Mouse (Mus musculus): ENCODE results near the gene Maco1. TPM values are rescaled to one million over a fixed set of nuclear protein-coding genes. Genes with fewer than 3 reads are reported as not detected.

Gene Maco1
- 14.6 TPM for polyA plus RNA-seq (2012; fragmentation: generic; extraction: Trizol)
- long read RNA-seq, experiment 1, partial matches to known transcripts, result 3 of 4 reads
- long read RNA-seq, experiment 1, other reads (novel, unspliced or antisense), result 0 of 4 reads
- long read RNA-seq, experiment 2, partial matches to known transcripts, result 1 of 3 reads
- long read RNA-seq, experiment 2, other reads (novel, unspliced or antisense), result 1 of 3 reads

DNA sequence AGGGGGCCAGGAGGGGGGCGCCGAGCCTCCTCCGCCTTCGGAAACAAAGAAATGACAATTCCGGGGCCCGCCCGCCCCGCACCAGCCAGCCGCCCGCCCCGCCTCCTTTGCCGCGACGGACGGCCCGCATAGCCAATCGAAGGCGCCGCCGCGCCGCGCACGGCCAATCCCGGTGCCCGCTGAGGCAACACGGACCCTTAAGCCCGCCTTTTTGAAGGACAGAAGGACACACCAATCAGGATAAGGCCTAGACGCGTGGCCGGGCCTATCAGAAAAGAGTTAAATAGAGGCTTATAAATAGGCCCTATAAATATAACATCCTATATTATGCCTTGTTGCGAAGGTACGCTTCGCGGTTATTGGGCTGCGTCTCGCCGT, at the start of gene Maco1:
TSS of gene Maco1 (minus strand) at position 87 of the 378 bp plus-strand sequence.
- TF ChIP-seq MYOG (IDR thresholded peaks at IDR 0.05; ENCODE audit: control insufficient read depth, extremely low read depth, insufficient read length) (no peak), FOSL1 (IDR thresholded peaks at IDR 0.05; ENCODE audit: insufficient read depth, low read length, poor library complexity, severe bottlenecking) (no peak), MAX (IDR thresholded peaks at IDR 0.05) (no peak), CEBPB (IDR thresholded peaks at IDR 0.05; ENCODE audit: low read depth) (no peak)

DNA sequence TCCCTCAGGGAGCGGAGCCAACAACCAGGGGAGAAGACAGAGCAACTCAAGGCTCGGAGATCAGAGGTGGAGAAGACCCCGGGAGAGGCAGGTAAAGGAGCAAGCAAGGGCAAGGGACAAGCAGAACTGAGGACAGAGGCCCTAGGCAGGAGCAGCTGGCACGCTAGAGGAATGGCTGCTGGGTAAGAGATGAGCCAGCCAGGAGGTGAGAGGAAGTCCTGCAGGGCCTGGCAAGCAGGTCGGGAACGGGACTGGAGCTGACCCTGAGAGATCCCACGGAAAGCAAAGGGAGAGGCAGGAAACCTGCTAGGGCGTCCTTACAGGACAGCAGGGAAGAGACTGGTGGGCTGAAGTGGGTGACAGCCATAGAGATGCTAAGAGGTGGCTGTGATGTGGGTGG, 48.0 kb upstream of the Maco1 start:
- H3K27me3 ChIP-seq (ENCODE audit: control insufficient read depth, insufficient read depth, insufficient read length), result no peaks in the 10 kb centered on the region
- H3ac ChIP-seq (ENCODE audit: control insufficient read depth, insufficient read length, low read depth), result no peak overlapping the region
- peaks cover 45% of the 10 kb centered on the region for H3K36me3 ChIP-seq (ENCODE audit: control insufficient read depth, insufficient read depth)
- TF ChIP-seq MAX (IDR thresholded peaks at IDR 0.05) (no peak), USF1 (IDR thresholded peaks at IDR 0.05; ENCODE audit: low read depth) (no peak), FOSL1 (IDR thresholded peaks at IDR 0.05; ENCODE audit: insufficient read depth, low read length, poor library complexity, severe bottlenecking) (no peak), MYOG (IDR thresholded peaks at IDR 0.05; ENCODE audit: control insufficient read depth, extremely low read depth, insufficient read length) (no peak), MYOD1 (IDR thresholded peaks at IDR 0.05; ENCODE audit: control insufficient read depth, insufficient read length, low read depth) (no peak), CTCF (IDR thresholded peaks at IDR 0.05; ENCODE audit: control insufficient read depth, insufficient read depth, insufficient read length) (no peak), CEBPB (IDR thresholded peaks at IDR 0.05; ENCODE audit: low read depth) (no peak)
- H3K79me2 ChIP-seq (ENCODE audit: control insufficient read depth, insufficient read depth), result no peaks in the 10 kb centered on the region
- no peak overlapping the region for H3K4me3 ChIP-seq (ENCODE audit: insufficient read depth, poor library complexity, severe bottlenecking)
- no peaks in the 10 kb centered on the region for H3K79me3 ChIP-seq (ENCODE audit: low read depth)

More for the DNA sequence above, at the start of gene Maco1:
- Histone ChIP-seq H3K79me2 (ENCODE audit: control insufficient read depth, insufficient read depth) (peaks cover 47% of the 10 kb centered on the region), H3K79me3 (ENCODE audit: low read depth) (peaks cover 29% of the 10 kb centered on the region), H3K36me3 (ENCODE audit: control insufficient read depth, insufficient read depth) (no peaks in the 10 kb centered on the region), H3ac (ENCODE audit: control insufficient read depth, insufficient read length, low read depth) (peak within 1 kb of the TSS; percentile 82), H3K27me3 (ENCODE audit: control insufficient read depth, insufficient read depth, insufficient read length) (no peaks in the 10 kb centered on the region), H3K4me3 (ENCODE audit: insufficient read depth, poor library complexity, severe bottlenecking) (peak within 1 kb of the TSS; percentile 64)

DNA sequence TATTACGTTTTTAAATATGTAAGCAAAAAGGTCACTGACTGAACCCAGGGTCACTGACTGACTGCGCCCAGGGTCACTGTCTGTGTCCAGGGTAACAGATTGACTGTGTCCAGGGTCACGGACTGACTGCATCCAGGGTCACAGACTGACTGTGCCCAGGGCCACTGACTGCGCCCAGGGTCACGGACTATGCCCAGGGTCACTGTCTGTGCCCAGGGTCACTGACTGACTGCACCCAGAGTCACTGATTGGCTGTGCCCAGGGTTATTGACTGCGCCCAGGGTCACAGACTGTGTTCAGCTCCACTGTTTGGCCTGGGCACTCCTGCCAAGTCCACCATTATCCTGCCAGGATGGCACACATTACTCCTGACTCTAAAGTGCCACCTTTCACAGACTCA, 44.1 kb upstream of the Maco1 start:
- Histone ChIP-seq H3K79me2 (ENCODE audit: control insufficient read depth, insufficient read depth) (no peaks in the 10 kb centered on the region), H3ac (ENCODE audit: control insufficient read depth, insufficient read length, low read depth) (no peak overlapping the region), H3K27me3 (ENCODE audit: control insufficient read depth, insufficient read depth, insufficient read length) (no peaks in the 10 kb centered on the region), H3K4me3 (ENCODE audit: insufficient read depth, poor library complexity, severe bottlenecking) (no peak overlapping the region), H3K79me3 (ENCODE audit: low read depth) (no peaks in the 10 kb centered on the region), H3K36me3 (ENCODE audit: control insufficient read depth, insufficient read depth) (peaks cover 22% of the 10 kb centered on the region)
- TF ChIP-seq FOSL1 (IDR thresholded peaks at IDR 0.05; ENCODE audit: insufficient read depth, low read length, poor library complexity, severe bottlenecking), result no peak
- TF ChIP-seq CTCF (IDR thresholded peaks at IDR 0.05; ENCODE audit: control insufficient read depth, insufficient read depth, insufficient read length), result no peak
- TF ChIP-seq CEBPB (IDR thresholded peaks at IDR 0.05; ENCODE audit: low read depth), result no peak
- TF ChIP-seq MYOD1 (IDR thresholded peaks at IDR 0.05; ENCODE audit: control insufficient read depth, insufficient read length, low read depth), result no peak
- TF ChIP-seq MAX (IDR thresholded peaks at IDR 0.05), result no peak
- TF ChIP-seq USF1 (IDR thresholded peaks at IDR 0.05; ENCODE audit: low read depth), result no peak
- TF ChIP-seq MYOG (IDR thresholded peaks at IDR 0.05; ENCODE audit: control insufficient read depth, extremely low read depth, insufficient read length), result no peak

DNA sequence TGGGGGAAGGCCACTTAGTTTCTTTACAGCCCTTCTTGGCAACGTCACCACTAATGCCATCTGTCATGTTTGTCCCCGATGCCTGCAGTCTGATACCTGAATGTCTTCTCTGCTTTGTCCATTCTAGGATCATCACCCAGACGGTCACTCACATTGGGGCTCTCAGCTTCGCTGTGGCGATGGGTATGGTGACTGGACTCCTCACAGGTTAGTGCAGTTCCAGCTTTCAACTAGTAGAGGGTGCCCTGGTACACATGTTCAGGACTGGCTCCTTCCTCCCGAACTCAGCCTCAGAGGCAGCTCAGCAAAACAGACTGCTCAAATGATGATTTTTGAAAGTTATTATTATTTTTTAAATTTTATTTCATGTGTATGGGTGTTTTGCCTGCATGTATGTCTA, 39.0 kb upstream of the Maco1 start:
- no peaks in the 10 kb centered on the region for H3K79me3 ChIP-seq (ENCODE audit: low read depth)
- peaks cover 11% of the 10 kb centered on the region for H3K36me3 ChIP-seq (ENCODE audit: control insufficient read depth, insufficient read depth)
- H3ac ChIP-seq (ENCODE audit: control insufficient read depth, insufficient read length, low read depth), result no peak overlapping the region
- H3K4me3 ChIP-seq (ENCODE audit: insufficient read depth, poor library complexity, severe bottlenecking), result no peak overlapping the region
- no peaks in the 10 kb centered on the region for H3K27me3 ChIP-seq (ENCODE audit: control insufficient read depth, insufficient read depth, insufficient read length)
- H3K79me2 ChIP-seq (ENCODE audit: control insufficient read depth, insufficient read depth), result no peaks in the 10 kb centered on the region
- TF ChIP-seq CEBPB (IDR thresholded peaks at IDR 0.05; ENCODE audit: low read depth) (no peak), USF1 (IDR thresholded peaks at IDR 0.05; ENCODE audit: low read depth) (no peak), CTCF (IDR thresholded peaks at IDR 0.05; ENCODE audit: control insufficient read depth, insufficient read depth, insufficient read length) (peak; percentile 43), MYOD1 (IDR thresholded peaks at IDR 0.05; ENCODE audit: control insufficient read depth, insufficient read length, low read depth) (no peak), MYOG (IDR thresholded peaks at IDR 0.05; ENCODE audit: control insufficient read depth, extremely low read depth, insufficient read length) (no peak), FOSL1 (IDR thresholded peaks at IDR 0.05; ENCODE audit: insufficient read depth, low read length, poor library complexity, severe bottlenecking) (no peak), MAX (IDR thresholded peaks at IDR 0.05) (no peak)

DNA sequence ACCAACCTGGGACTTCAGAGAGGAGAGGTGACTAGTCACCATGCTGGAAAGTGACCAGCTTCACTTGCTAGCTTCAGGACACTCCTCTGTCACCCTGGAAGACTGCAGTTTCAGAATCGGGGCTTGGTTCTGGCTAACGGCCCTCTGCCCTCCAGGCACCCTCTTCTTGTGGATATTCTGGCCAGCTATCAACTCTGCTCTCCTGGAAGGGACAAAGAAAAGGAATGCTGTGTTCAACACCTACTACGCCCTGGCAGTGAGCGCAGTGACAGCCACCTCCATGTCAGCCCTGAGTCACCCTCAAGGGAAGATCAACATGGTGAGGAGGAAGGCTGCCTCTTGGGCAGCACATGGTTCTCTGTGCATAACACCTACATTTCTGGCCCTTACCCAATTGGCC, 31.2 kb upstream of the Maco1 start:
- TF ChIP-seq MYOG (IDR thresholded peaks at IDR 0.05; ENCODE audit: control insufficient read depth, extremely low read depth, insufficient read length) (no peak), MYOD1 (IDR thresholded peaks at IDR 0.05; ENCODE audit: control insufficient read depth, insufficient read length, low read depth) (no peak), CTCF (IDR thresholded peaks at IDR 0.05; ENCODE audit: control insufficient read depth, insufficient read depth, insufficient read length) (no peak)
- no peaks in the 10 kb centered on the region for H3K79me3 ChIP-seq (ENCODE audit: low read depth)
- no peaks in the 10 kb centered on the region for H3K79me2 ChIP-seq (ENCODE audit: control insufficient read depth, insufficient read depth)
- no peaks in the 10 kb centered on the region for H3K27me3 ChIP-seq (ENCODE audit: control insufficient read depth, insufficient read depth, insufficient read length)
- H3ac ChIP-seq (ENCODE audit: control insufficient read depth, insufficient read length, low read depth), result no peak overlapping the region
- no peak overlapping the region for H3K4me3 ChIP-seq (ENCODE audit: insufficient read depth, poor library complexity, severe bottlenecking)
- no peaks in the 10 kb centered on the region for H3K36me3 ChIP-seq (ENCODE audit: control insufficient read depth, insufficient read depth)

DNA sequence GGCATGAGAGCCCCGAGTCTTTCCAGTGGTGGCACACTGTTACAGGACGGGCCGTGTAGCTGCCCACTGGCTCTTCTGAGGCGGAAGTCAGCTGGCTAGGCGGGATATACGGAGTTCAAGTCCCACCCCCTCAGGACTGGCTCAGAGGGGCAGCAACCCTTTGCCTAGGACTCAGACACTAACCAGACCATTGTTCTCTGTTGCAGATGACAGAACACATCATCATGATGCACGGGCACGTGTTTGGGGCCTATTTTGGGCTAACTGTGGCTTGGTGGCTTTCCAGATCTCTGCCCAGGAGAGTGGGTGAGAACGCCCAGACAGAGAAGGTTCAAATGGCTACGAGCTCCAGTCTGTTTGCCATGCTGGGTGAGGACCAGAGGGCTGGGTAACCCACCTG, 30.7 kb upstream of the Maco1 start:
- Histone ChIP-seq H3K36me3 (ENCODE audit: control insufficient read depth, insufficient read depth) (no peaks in the 10 kb centered on the region), H3K79me3 (ENCODE audit: low read depth) (no peaks in the 10 kb centered on the region), H3K79me2 (ENCODE audit: control insufficient read depth, insufficient read depth) (no peaks in the 10 kb centered on the region), H3K4me3 (ENCODE audit: insufficient read depth, poor library complexity, severe bottlenecking) (no peak overlapping the region), H3K27me3 (ENCODE audit: control insufficient read depth, insufficient read depth, insufficient read length) (no peaks in the 10 kb centered on the region), H3ac (ENCODE audit: control insufficient read depth, insufficient read length, low read depth) (no peak overlapping the region)
- peak; percentile 57 for TF ChIP-seq USF1 (IDR thresholded peaks at IDR 0.05; ENCODE audit: low read depth)
- no peak for TF ChIP-seq MYOG (IDR thresholded peaks at IDR 0.05; ENCODE audit: control insufficient read depth, extremely low read depth, insufficient read length)
- TF ChIP-seq CEBPB (IDR thresholded peaks at IDR 0.05; ENCODE audit: low read depth), result no peak
- TF ChIP-seq MYOD1 (IDR thresholded peaks at IDR 0.05; ENCODE audit: control insufficient read depth, insufficient read length, low read depth), result peak; percentile 19
- no peak for TF ChIP-seq CTCF (IDR thresholded peaks at IDR 0.05; ENCODE audit: control insufficient read depth, insufficient read depth, insufficient read length)
- TF ChIP-seq FOSL1 (IDR thresholded peaks at IDR 0.05; ENCODE audit: insufficient read depth, low read length, poor library complexity, severe bottlenecking), result no peak
- peak; percentile 27 for TF ChIP-seq MAX (IDR thresholded peaks at IDR 0.05)
